26 mouse cellular contexts compared by ENCODE assay signal in the genomic region with DNA sequence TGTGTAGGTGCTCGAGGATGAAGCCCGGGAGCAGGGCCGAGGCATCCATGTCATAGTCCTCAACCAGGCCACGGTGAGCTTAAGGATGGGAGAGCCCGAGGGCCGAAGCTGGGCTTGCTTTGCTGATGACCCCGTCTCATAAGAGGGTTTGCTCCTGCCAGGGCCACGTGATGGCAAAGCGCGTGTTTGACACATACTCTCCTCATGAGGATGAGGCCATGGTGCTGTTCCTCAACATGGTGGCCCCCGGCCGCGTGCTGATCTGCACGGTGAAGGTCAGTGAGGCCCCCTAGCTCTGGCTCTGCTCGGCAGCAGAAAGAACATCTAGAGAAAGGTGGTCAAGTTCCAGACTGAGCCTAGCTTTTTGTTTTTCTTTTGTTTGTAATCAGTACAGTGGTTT. TPM values are rescaled to one million over a fixed set of nuclear protein-coding genes. Genes with fewer than 3 reads are reported as not detected.
"Had no signal": no experiment of that assay in that cellular context is flagged by ENCODE, and none has a peak within 500 bp of the region (broad histone marks: within the 10 kb centered on the region; RNA-seq: fewer than 3 reads in every experiment).

No protein-coding gene starts in this region.

- H3K27ac ChIP-seq: liver, embryonic 14.5 days; neural tube, embryonic 13.5 days; neural tube, embryonic 15.5 days had no signal

- H3K9ac ChIP-seq: liver, embryonic 14.5 days; lung, embryonic 14.5 days; neural tube, embryonic 15.5 days had no signal

- H3K9me3 ChIP-seq: neural tube, embryonic 13.5 days; neural tube, embryonic 15.5 days had no signal

- DNase-seq: lung, adult 18-20 months; lung, embryonic 14.5 days; lung, postnatal 10 days; lung, postnatal 4 days; midbrain, embryonic 14.5 days; retina, postnatal 1 day; right cerebral cortex, adult 18-20 months; right cerebral cortex, postnatal 25 days; right cerebral cortex, postnatal 4 days; spleen, adult 18-20 months; thymus, adult 18-20 months; thymus, postnatal 14 days; thymus, postnatal 36 days had no signal

- H3K27me3 ChIP-seq: neural tube, embryonic 13.5 days; neural tube, embryonic 15.5 days had no signal

- ATAC-seq: midbrain, embryonic 16.5 days had no signal

- H3K4me3 ChIP-seq: neural tube, embryonic 13.5 days; neural tube, embryonic 15.5 days had no signal

- H3K4me2 ChIP-seq: lung, embryonic 14.5 days; midbrain, embryonic 11.5 days; neural tube, embryonic 13.5 days; neural tube, embryonic 15.5 days had no signal

RNA-seq across cellular contexts. Expression of a gene that starts 14.7 kb away (rescaled TPM):
- polyA plus RNA-seq: liver, embryonic 14.5 days; midbrain, embryonic 11.5 days; midbrain, embryonic 16.5 days; neural tube, embryonic 13.5 days had no signal

RNA-seq across cellular contexts. Expression of a gene that starts 20.5 kb away (rescaled TPM):
- polyA plus RNA-seq: liver, embryonic 14.5 days; liver, embryonic 16.5 days; lung, embryonic 14.5 days; lung, embryonic 16.5 days; midbrain, embryonic 11.5 days; midbrain, embryonic 14.5 days; midbrain, embryonic 16.5 days; myocyte; neural tube, embryonic 11.5 days; neural tube, embryonic 13.5 days; neural tube, embryonic 15.5 days; small intestine, adult 2 months; stomach, embryonic 14.5 days; stomach, embryonic 16.5 days; thymus, postnatal 0 days had no signal

RNA-seq across cellular contexts. Expression of a gene that starts 20.5 kb away (rescaled TPM):
- polyA plus RNA-seq: liver, embryonic 14.5 days; liver, embryonic 16.5 days; lung, embryonic 14.5 days; lung, embryonic 16.5 days; midbrain, embryonic 11.5 days; midbrain, embryonic 14.5 days; midbrain, embryonic 16.5 days; myocyte; neural tube, embryonic 11.5 days; neural tube, embryonic 13.5 days; neural tube, embryonic 15.5 days; small intestine, adult 2 months; stomach, embryonic 14.5 days; stomach, embryonic 16.5 days; thymus, postnatal 0 days had no signal
